Comparison of ENCODE assay signal across 8 mouse cellular contexts in the genomic region with DNA sequence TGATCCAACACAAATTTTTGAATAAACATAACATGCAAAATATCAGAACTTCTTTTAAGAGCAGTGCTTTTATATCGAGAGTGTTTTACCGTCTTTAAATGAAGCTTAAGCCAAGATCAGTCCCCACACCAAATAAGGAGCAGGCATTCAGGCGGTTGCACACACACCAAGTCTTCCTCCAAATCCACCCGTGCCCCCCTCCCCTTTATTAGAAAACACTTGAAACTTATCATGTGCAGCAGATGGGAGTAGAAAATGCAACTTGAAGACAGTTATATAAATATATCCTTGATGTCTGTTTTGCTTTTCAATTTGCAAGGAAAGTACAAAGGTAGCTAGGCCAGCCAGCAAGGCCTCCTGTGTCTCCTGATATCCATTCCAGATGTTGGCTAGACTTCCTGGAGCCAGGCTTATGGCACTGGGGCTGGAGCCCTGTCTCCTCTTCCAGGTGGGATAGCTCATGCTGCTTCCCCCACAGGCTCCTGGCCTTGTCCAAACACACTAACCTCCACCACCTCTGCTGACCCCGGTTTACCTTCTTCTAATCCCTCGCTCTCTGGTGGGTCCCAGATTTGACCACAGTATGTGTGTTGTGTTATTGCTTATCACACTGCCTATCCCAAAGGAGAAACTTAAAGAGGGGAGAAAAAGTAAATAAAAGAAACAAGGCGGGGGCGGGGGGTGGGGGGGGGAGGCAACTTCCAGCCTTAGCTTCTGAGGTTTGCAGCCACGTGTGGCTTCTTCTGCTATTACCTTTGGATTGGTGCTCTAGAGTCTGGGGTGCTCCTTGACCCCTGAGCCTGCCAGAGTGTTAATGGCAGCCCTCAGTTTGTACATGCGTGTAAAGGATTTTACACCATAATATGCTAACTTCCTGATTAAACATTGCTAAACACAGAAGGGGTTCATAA.
DNase-seq lines count a peak whose midpoint lies in the region; ATAC-seq and TF ChIP-seq lines count a peak whose summit lies in the region.
"Had no signal": no experiment of that assay in that cellular context is flagged by ENCODE, and none has a peak within 500 bp of the region (broad histone marks: within the 10 kb centered on the region; RNA-seq: fewer than 3 reads in every experiment).

No protein-coding gene starts in this region.

- no peaks in the 10 kb centered on the region for H3K27me3 ChIP-seq in midbrain, embryonic 10.5 days (ENCODE audit: low read depth, poor library complexity, severe bottlenecking)
- H3K27me3 ChIP-seq in midbrain, postnatal 0 days (ENCODE audit: insufficient read depth, low read length): no peaks in the 10 kb centered on the region
- H3K27me3 ChIP-seq in heart, embryonic 16.5 days (ENCODE audit: control insufficient read depth, insufficient read depth, low read length): no peaks in the 10 kb centered on the region
- H3K27me3 ChIP-seq in stomach, embryonic 15.5 days (replicated peaks): no peaks in the 10 kb centered on the region
- H3K27me3 ChIP-seq: liver, embryonic 15.5 days had no signal

- H3K4me2 ChIP-seq in midbrain, postnatal 0 days (ENCODE audit: low read depth, low read length, poor library complexity, severe bottlenecking): no peak overlapping the region
- H3K4me2 ChIP-seq in heart, embryonic 16.5 days (ENCODE audit: low read depth, low read length): no peak overlapping the region
- H3K4me2 ChIP-seq in stomach, embryonic 15.5 days: no peak overlapping the region
- H3K4me2 ChIP-seq: liver, embryonic 15.5 days had no signal

- no peak overlapping the region for H3K9ac ChIP-seq in midbrain, postnatal 0 days (replicated peaks; ENCODE audit: low read length, poor library complexity, severe bottlenecking)
- H3K9ac ChIP-seq in heart, embryonic 16.5 days (ENCODE audit: low read length): no peak overlapping the region
- no peak overlapping the region for H3K9ac ChIP-seq in stomach, embryonic 15.5 days
- H3K9ac ChIP-seq: liver, embryonic 15.5 days had no signal

- no peak for ATAC-seq in midbrain, postnatal 0 days (ENCODE audit: low FRiP score)
- 0 out of 2 replicates have a peak, but pooled peaks have one; percentile 34 for ATAC-seq in heart, embryonic 16.5 days (replicated peaks; ENCODE audit: extremely low read depth, insufficient read depth, low FRiP score)
- peak; percentile 77; the same call in 1 of the 2 replicates for ATAC-seq in stomach, embryonic 15.5 days (ENCODE audit: insufficient read depth, low FRiP score, low read depth)
- ATAC-seq in CD4-positive, CD25-positive, alpha-beta regulatory T cell, adult 4 months: no peak

- no peak overlapping the region for H3K4me3 ChIP-seq in midbrain, embryonic 10.5 days
- no peak overlapping the region for H3K4me3 ChIP-seq in midbrain, postnatal 0 days (ENCODE audit: low read depth, low read length)
- no peak overlapping the region for H3K4me3 ChIP-seq in heart, embryonic 16.5 days (ENCODE audit: low read length)
- H3K4me3 ChIP-seq in stomach, embryonic 15.5 days (replicated peaks): no peak overlapping the region
- H3K4me3 ChIP-seq: liver, embryonic 15.5 days had no signal

- no peaks in the 10 kb centered on the region for H3K9me3 ChIP-seq in midbrain, embryonic 10.5 days (replicated peaks)
- no peaks in the 10 kb centered on the region for H3K9me3 ChIP-seq in midbrain, postnatal 0 days (ENCODE audit: low read length)
- H3K9me3 ChIP-seq in heart, embryonic 16.5 days (replicated peaks; ENCODE audit: control insufficient read depth, low read length): no peaks in the 10 kb centered on the region
- no peaks in the 10 kb centered on the region for H3K9me3 ChIP-seq in stomach, embryonic 15.5 days
- H3K9me3 ChIP-seq: liver, embryonic 15.5 days had no signal

- H3K4me1 ChIP-seq in midbrain, embryonic 10.5 days: no peaks in the 10 kb centered on the region
- no peaks in the 10 kb centered on the region for H3K4me1 ChIP-seq in midbrain, postnatal 0 days (ENCODE audit: insufficient read depth, low read length)
- H3K4me1 ChIP-seq in heart, embryonic 16.5 days (ENCODE audit: control insufficient read depth, insufficient read depth, low read length): peaks cover 3% of the 10 kb centered on the region
- no peaks in the 10 kb centered on the region for H3K4me1 ChIP-seq in stomach, embryonic 15.5 days
- H3K4me1 ChIP-seq: liver, embryonic 15.5 days had no signal

- TF ChIP-seq CTCF in midbrain, postnatal 0 days (IDR thresholded peaks at IDR 0.05): no peak

- no peak overlapping the region for H3K27ac ChIP-seq in midbrain, embryonic 10.5 days (replicated peaks)
- no peak overlapping the region for H3K27ac ChIP-seq in midbrain, postnatal 0 days (ENCODE audit: low read depth, low read length)
- no peak overlapping the region for H3K27ac ChIP-seq in heart, embryonic 16.5 days (ENCODE audit: low read length)
- H3K27ac ChIP-seq in stomach, embryonic 15.5 days: peak overlapping the region; percentile 61
- H3K27ac ChIP-seq: liver, embryonic 15.5 days had no signal

- peak; percentile 45 for DNase-seq in midbrain, embryonic 10.5 days (ENCODE audit: low spot score)
- no peak for DNase-seq in midbrain, postnatal 0 days (ENCODE audit: low spot score)
- peak; percentile 78 for DNase-seq in forelimb bud, embryonic 11.5 days (ENCODE audit: low read depth, low spot score)
- DNase-seq in spleen, postnatal 4 days (ENCODE audit: low spot score in 2 of 2): no peak

- WGBS in midbrain, embryonic 10.5 days: 78% methylated on average over 10 of the region's 10 CpGs
- WGBS in midbrain, postnatal 0 days: 80% methylated on average over 10 of the region's 10 CpGs
- 44% methylated on average over 10 of the region's 10 CpGs for whole genome bisulfite sequencing in heart, embryonic 16.5 days
- 25% methylated on average over 10 of the region's 10 CpGs for WGBS in stomach, embryonic 15.5 days

- no peaks in the 10 kb centered on the region for H3K36me3 ChIP-seq in midbrain, embryonic 10.5 days
- no peaks in the 10 kb centered on the region for H3K36me3 ChIP-seq in midbrain, postnatal 0 days (ENCODE audit: insufficient read depth, low read length)
- H3K36me3 ChIP-seq in heart, embryonic 16.5 days (ENCODE audit: control insufficient read depth, insufficient read depth): no peaks in the 10 kb centered on the region
- no peaks in the 10 kb centered on the region for H3K36me3 ChIP-seq in stomach, embryonic 15.5 days
- H3K36me3 ChIP-seq: liver, embryonic 15.5 days had no signal

Comparison
In these comparisons a context has a peak if more than half of its experiments do, and no peak if none do; other contexts are left out.
1. DNase-seq: peak in midbrain, embryonic 10.5 days (single experiment) and forelimb bud, embryonic 11.5 days (single experiment); none in midbrain, postnatal 0 days (single experiment) and spleen, postnatal 4 days (0 of 2).
2. ATAC-seq: peak in heart, embryonic 16.5 days (single experiment) and stomach, embryonic 15.5 days (single experiment); none in midbrain, postnatal 0 days (single experiment) and CD4-positive, CD25-positive, alpha-beta regulatory T cell, adult 4 months (single experiment).